Mouse (Mus musculus) lung, embryonic 14.5 days (tissue): ENCODE measurements around the gene Ddx39. TPM values are rescaled to one million over a fixed set of nuclear protein-coding genes. Genes with fewer than 3 reads are reported as not detected.

Source experiments
- ATAC-seq: fragments of 200-750 bp; cut with Nextera tagmentation; 2 replicates; pipeline ENCODE4 v1.8.0; 2017; ENCODE audit warnings: mild to moderate bottlenecking, moderate TSS enrichment, moderate library complexity; ENCODE audit not compliant: insufficient read depth
- DNase-seq: peaks from one replicate; pipeline ENCODE4 v3.0.0-alpha.2; 2015
- H3K27ac ChIP-seq: fragments of 300-500 bp; sonication (generic); 2 replicates; pipeline ENCODE4 v1.5.1; 2014; ENCODE audit warnings: low read depth, mild to moderate bottlenecking, moderate library complexity
- H3K27me3 ChIP-seq: fragments of 300-500 bp; sonication (generic); 2 replicates; pipeline ENCODE4 v1.6.1; 2014; ENCODE audit warnings: low read length, control low read depth; ENCODE audit not compliant: insufficient read depth
- H3K36me3 ChIP-seq: fragments of 300-500 bp; sonication (generic); 2 replicates; pipeline ENCODE4 v1.6.1; 2014; ENCODE audit warnings: control low read depth; ENCODE audit not compliant: insufficient read depth
- H3K4me1 ChIP-seq: fragments of 300-500 bp; sonication (generic); 2 replicates; pipeline ENCODE4 v1.6.1; 2014; ENCODE audit warnings: antibody characterized with exemption, control low read depth; ENCODE audit not compliant: insufficient read depth
- H3K4me2 ChIP-seq: fragments of 300-500 bp; sonication (generic); 2 replicates; pipeline ENCODE4 v1.6.1; 2014; ENCODE audit warnings: mild to moderate bottlenecking
- H3K4me3 ChIP-seq: fragments of 300-500 bp; sonication (generic); 2 replicates; pipeline ENCODE4 v1.5.1; 2014; ENCODE audit warnings: low read depth, low read length
- H3K9ac ChIP-seq: fragments of 300-500 bp; sonication (generic); 2 replicates; pipeline ENCODE4 v1.6.1; 2014
- H3K9me3 ChIP-seq: fragments of 300-500 bp; sonication (generic); 2 replicates; pipeline ENCODE4 v1.6.1; 2016; ENCODE audit warnings: low read depth, low read length, control low read depth
- CTCF ChIP-seq: IDR thresholded peaks from 2 replicates; pipeline ENCODE4 v1.5.1; 2016; ENCODE audit warnings: antibody characterized with exemption, low read depth
- WGBS: fragments of 180-500 bp; shearing (Covaris S2); extraction: QIAGEN DNeasy Blood & Tissue Kit; methylation state at CpG from one replicate; pipeline ENCODE4 v1.1.7; 2014; 5-methylcytosine and 5-hydroxymethylcytosine counted together
- polyA plus RNA-seq: library from polyadenylated mRNA; unstranded; fragments of >200 nt; fragmentation: Nextera tagmentation; extraction: Ambion mirVana; gene quantifications from 2 replicates; pipeline ENCODE4 v1.2.1, GENCODE M21; 2014

Gene Ddx39
- polyA plus RNA-seq: 184 and 199 TPM in 2 replicates

DNA sequence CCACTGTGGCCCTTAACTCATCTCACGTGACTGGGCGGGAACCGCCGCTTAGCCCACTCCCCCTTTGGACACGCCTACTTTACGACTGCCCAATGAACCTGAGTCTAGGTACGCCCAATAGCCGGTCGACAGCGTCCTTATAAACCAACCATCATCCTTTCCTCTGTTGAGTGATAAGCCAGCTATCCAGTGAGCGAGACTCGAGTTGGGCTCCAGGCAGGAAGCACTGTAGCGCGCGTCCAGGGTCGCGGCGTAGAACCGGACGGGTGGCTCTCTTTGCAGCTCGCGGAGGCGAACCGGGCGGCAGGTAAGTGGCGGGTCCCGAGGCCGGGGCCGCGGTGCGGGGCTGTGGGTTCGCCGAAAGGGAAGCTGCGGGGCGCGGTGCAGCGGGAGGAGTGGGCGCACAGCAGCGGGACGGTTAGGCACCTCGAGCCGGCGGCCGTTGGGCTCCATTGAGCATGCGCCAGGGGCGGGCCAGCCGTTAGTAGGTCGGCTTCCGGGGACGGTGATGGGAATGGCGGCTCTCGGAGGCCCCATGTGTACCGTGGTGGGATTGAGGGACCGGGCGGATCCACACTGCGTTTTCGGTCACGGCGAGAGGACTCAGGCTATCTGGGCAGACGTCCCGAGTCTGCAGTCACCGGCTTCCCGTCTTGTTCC lies at the start of gene Ddx39:
TSS of gene Ddx39 (plus strand) at position 147 of the 660 bp plus-strand sequence.
- peak within 1 kb of the TSS; percentile 92 for H3K27ac ChIP-seq
- H3K9me3 ChIP-seq: no peaks in the 10 kb centered on the region
- peaks cover 8% of the 10 kb centered on the region for H3K4me1 ChIP-seq
- under 1% methylated on average over 63 of the region's 63 CpGs for WGBS
- TF ChIP-seq CTCF: 0 out of 2 replicates have a peak, but pooled peaks have one; percentile 6
- H3K27me3 ChIP-seq: no peaks in the 10 kb centered on the region
- DNase-seq (peak; percentile 98), ATAC-seq (peak; percentile 100)
- H3K9ac ChIP-seq: peak within 1 kb of the TSS; percentile 82
- peaks cover 11% of the 10 kb centered on the region for H3K36me3 ChIP-seq
- H3K4me2 ChIP-seq: peak within 1 kb of the TSS; percentile 58
- H3K4me3 ChIP-seq: peak within 1 kb of the TSS; percentile 74

DNA sequence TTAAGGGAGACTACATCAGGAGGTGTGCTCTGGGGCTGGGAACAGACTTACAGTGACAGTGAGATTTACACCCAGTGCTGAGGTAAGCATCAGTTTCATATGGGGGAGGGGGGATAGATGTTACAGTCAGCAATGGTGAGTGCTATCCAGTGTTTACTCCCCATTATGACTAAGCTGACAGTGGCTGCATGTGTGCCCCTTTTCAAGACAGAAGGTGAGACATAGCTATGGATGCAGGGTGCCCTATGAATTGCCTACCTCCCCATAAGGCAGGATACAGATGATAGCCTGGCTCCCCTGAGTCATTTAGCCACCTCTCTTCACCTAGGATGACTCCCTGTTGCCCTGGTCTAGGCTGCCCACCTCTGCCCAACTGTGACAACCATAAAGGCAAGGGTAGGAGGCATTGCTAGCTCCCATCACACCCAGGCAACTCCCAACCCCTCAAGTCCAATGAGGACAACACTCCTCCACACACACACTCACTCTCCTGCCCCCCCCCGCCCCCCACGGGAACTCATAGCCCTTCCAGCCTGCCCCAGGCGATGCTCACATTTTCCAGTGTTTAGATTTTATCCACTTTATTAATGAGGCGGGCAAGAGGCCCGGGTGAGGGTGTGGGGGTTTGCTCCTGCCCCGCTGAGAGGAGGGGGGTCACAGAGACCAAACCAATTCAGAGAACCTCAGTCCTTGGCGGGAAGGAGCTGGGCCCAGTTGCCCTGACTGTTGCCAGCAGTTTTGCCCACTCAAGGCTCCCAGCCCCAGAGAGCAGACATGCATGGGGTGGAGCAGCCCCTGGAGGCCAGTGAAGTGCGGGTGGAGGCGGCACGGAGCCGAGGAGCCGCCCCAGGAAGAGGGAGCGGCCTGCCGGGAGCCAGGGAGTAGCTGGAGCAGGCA lies 48.8 kb upstream of the Ddx39 start, which contains the start of gene Ptger1:
TSS of gene Ptger1 (plus strand) at position 710 of the 897 bp plus-strand sequence.
- 0 out of 2 replicates have a peak, but pooled peaks have one; percentile 26 for TF ChIP-seq CTCF
- Histone ChIP-seq H3K4me2 (peak within 1 kb of the TSS; percentile 72), H3K9ac (peak within 1 kb of the TSS; percentile 1; the same call in 1 of the 2 replicates), H3K4me1 (peaks cover 28% of the 10 kb centered on the region), H3K27me3 (peaks cover 9% of the 10 kb centered on the region; the same call in 1 of the 2 replicates), H3K27ac (peak within 1 kb of the TSS; percentile 51), H3K9me3 (no peaks in the 10 kb centered on the region), H3K4me3 (no peak within 1 kb of the TSS), H3K36me3 (peaks cover 26% of the 10 kb centered on the region)
- peak; percentile 74 for DNase-seq
- WGBS: 10% methylated on average over 14 of the region's 14 CpGs
- ATAC-seq: peak; percentile 47

GRCm38 (mm10) chr8:83666866-83667234 lies 48.1 kb upstream of the Ddx39 start:
- H3K9me3 ChIP-seq: no peaks in the 10 kb centered on the region
- H3K4me3 ChIP-seq: no peak overlapping the region
- H3K36me3 ChIP-seq: peaks cover 32% of the 10 kb centered on the region
- H3K27me3 ChIP-seq: peaks cover 9% of the 10 kb centered on the region; the same call in 1 of the 2 replicates
- WGBS: 94% methylated on average over 3 of the region's 3 CpGs
- DNase-seq (no peak), ATAC-seq (no peak)
- TF ChIP-seq CTCF: no peak
- H3K9ac ChIP-seq: peak overlapping the region; percentile 1; the same call in 1 of the 2 replicates
- peak overlapping the region; percentile 51; the same call in 1 of the 2 replicates for H3K27ac ChIP-seq
- H3K4me2 ChIP-seq: peak overlapping the region; percentile 18
- peaks cover 28% of the 10 kb centered on the region for H3K4me1 ChIP-seq

DNA sequence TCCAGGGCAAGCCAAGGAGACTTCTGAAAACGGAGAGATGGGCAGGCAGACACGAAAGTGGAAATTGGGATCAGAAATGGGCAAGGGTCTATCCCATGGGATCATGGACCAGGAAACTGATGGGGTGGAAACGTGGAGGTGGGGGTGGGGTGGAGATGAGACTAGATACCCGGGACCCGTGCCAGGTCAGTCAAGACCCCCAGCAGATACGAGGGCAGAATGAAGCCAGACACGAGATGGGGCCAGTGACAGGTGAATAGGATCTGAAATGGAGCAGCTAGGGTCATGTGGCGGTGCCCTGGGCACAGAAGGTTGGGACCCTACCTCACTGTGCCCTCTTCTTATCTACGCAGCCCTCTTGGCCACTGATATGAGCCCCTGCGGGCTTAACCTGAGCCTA lies 47.5 kb upstream of the Ddx39 start:
- H3K36me3 ChIP-seq: peaks cover 39% of the 10 kb centered on the region
- TF ChIP-seq CTCF: no peak
- peaks cover 24% of the 10 kb centered on the region for H3K4me1 ChIP-seq
- 73% methylated on average over 10 of the region's 10 CpGs for WGBS
- DNase-seq (no peak), ATAC-seq (no peak)
- H3K27me3 ChIP-seq: peaks cover 9% of the 10 kb centered on the region; the same call in 1 of the 2 replicates
- peak overlapping the region; percentile 72 for H3K4me2 ChIP-seq
- H3K27ac ChIP-seq: no peak overlapping the region
- peak overlapping the region; percentile 48; the same call in 1 of the 2 replicates for H3K9ac ChIP-seq
- 0 out of 2 replicates have a peak overlapping the region, but pooled peaks have one; percentile 36 for H3K4me3 ChIP-seq
- no peaks in the 10 kb centered on the region for H3K9me3 ChIP-seq

- Histone ChIP-seq H3K9me3 (no peaks in the 10 kb centered on the region), H3K4me3 (peak overlapping the region; percentile 36), H3K36me3 (peaks cover 46% of the 10 kb centered on the region), H3K9ac (peak overlapping the region; percentile 48), H3K4me2 (peak overlapping the region; percentile 72), H3K4me1 (peaks cover 24% of the 10 kb centered on the region), H3K27ac (no peak overlapping the region), H3K27me3 (peaks cover 9% of the 10 kb centered on the region; the same call in 1 of the 2 replicates)
- 16% methylated on average over 80 of the region's 80 CpGs for WGBS
- ATAC-seq: peak; percentile 42
- peak; percentile 98 for TF ChIP-seq CTCF
- peak; percentile 91 for DNase-seq
Measured at GRCm38 (mm10) chr8:83668010-83668916, 46.7 kb upstream of the Ddx39 start.

DNA sequence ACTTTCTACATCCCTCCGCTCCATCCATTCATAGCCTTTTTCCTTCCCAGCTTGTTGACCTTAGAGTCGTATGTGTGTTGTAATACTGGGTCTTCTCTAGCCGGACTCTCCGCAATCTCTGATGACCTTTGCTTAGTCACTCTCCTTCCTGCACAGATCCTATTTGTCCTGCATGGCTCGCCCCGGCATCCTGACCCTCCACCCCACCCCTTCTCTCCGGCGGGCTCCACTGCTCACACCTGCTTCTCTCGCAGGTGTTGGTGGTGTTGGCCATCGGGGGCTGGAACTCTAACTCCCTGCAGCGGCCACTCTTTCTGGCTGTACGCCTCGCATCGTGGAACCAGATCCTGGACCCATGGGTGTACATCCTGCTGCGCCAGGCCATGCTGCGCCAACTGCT lies 46.0 kb upstream of the Ddx39 start:
- ATAC-seq (no peak), DNase-seq (no peak)
- H3K4me2 ChIP-seq: peak overlapping the region; percentile 72; the same call in 1 of the 2 replicates
- H3K36me3 ChIP-seq: peaks cover 54% of the 10 kb centered on the region
- 69% methylated on average over 16 of the region's 16 CpGs for WGBS
- H3K27me3 ChIP-seq: peaks cover 9% of the 10 kb centered on the region; the same call in 1 of the 2 replicates
- no peak overlapping the region for H3K4me3 ChIP-seq
- H3K9ac ChIP-seq: no peak overlapping the region
- peaks cover 24% of the 10 kb centered on the region for H3K4me1 ChIP-seq
- H3K27ac ChIP-seq: no peak overlapping the region
- TF ChIP-seq CTCF: no peak
- no peaks in the 10 kb centered on the region for H3K9me3 ChIP-seq
